Mouse (Mus musculus): ENCODE results near the gene Keap1.
"Not testable (repeated sequence)": the region's sequence is repeated elsewhere in the genome, so short reads cannot be mapped to it uniquely, and the experiment has no call there.

The Keap1 gene

GRCm38 (mm10) chr9:21197981-21198380 is 41.2 kb downstream of the Keap1 start:
- no peak for DNase-seq (ENCODE audit: low spot score in 2 of 2)

GRCm38 (mm10) chr9:21196521-21197433 is 42.4 kb downstream of the Keap1 start:
- DNase-seq (ENCODE audit: low spot score in 2 of 2): no peak

GRCm38 (mm10) chr9:21195736-21196505 is 43.2 kb downstream of the Keap1 start:
- DNase-seq (ENCODE audit: low spot score in 2 of 2): not testable (repeated sequence)

- no peak for DNase-seq (ENCODE audit: low spot score in 2 of 2)
These were observed 44.2 kb downstream of the Keap1 start for GRCm38 (mm10) chr9:21194787-21195493.

- no peak for DNase-seq (ENCODE audit: low spot score in 2 of 2)
These were observed 45.4 kb downstream of the Keap1 start for GRCm38 (mm10) chr9:21193786-21194185.

- DNase-seq (ENCODE audit: low spot score in 2 of 2): no peak
These were observed 48.5 kb downstream of the Keap1 start for GRCm38 (mm10) chr9:21190670-21191069.

GRCm38 (mm10) chr9:21189905-21190304 is 49.3 kb downstream of the Keap1 start:
- DNase-seq (ENCODE audit: low spot score in 2 of 2): no peak

- no peak for DNase-seq (ENCODE audit: low spot score in 2 of 2)
These were observed 53.7 kb downstream of the Keap1 start for GRCm38 (mm10) chr9:21185436-21185835.

GRCm38 (mm10) chr9:21184733-21185132 is 54.4 kb downstream of the Keap1 start:
- peak in 1 of 2 experiments; percentile 42 for DNase-seq (ENCODE audit: low spot score in 2 of 2)

GRCm38 (mm10) chr9:21183905-21184413 is 55.2 kb downstream of the Keap1 start:
- peak in 1 of 2 experiments; percentile 66 for DNase-seq (ENCODE audit: low spot score in 2 of 2)

GRCm38 (mm10) chr9:21183421-21183820 is 55.7 kb downstream of the Keap1 start:
- no peak for DNase-seq (ENCODE audit: low spot score in 2 of 2)

- no peak for DNase-seq (ENCODE audit: low spot score in 2 of 2)
These were observed 57.5 kb downstream of the Keap1 start for GRCm38 (mm10) chr9:21181421-21182220.

GRCm38 (mm10) chr9:21180841-21181240 is 58.3 kb downstream of the Keap1 start:
- no peak for DNase-seq (ENCODE audit: low spot score in 2 of 2)

- no peak for DNase-seq (ENCODE audit: low spot score in 2 of 2)
These were observed 58.8 kb downstream of the Keap1 start for GRCm38 (mm10) chr9:21180402-21180801.
